Mouse (Mus musculus): ENCODE measurements around the gene Prc1. TPM values are rescaled to one million over a fixed set of nuclear protein-coding genes. Genes with fewer than 3 reads are reported as not detected.
A peak's percentile ranks its signal among the peaks of the same experiment; 100 is the strongest.
"Not testable (repeated sequence)": the region's sequence is repeated elsewhere in the genome, so short reads cannot be mapped to it uniquely, and the experiment has no call there.

Gene Prc1
- polyA plus RNA-seq, 1 experiment from 2014 or later: 263 TPM

DNA sequence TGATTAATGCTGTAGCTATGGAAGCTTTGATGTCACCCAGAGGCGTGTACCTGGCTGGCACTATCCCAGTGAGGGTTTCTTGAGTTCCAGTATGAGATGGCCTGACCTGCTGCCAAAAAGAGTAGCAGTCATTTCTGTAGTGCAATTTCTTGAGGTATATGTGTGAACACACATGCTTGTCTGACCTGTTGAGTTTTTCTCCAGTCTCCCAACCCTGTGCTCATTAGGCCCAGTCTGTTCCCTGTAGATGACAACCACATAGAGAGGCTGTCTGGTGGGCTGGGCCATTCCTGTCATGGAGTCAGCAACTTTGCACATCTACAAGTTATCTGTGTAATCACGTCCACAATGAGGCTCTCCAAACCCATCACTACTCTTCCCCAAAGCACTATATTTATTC, 21.5 kb downstream of the Prc1 start:
- no peak for DNase-seq (ENCODE audit: low spot score)
- H3K27ac ChIP-seq (ENCODE audit: low read depth, low read length): no peak overlapping the region
- no peaks in the 10 kb centered on the region for H3K9me3 ChIP-seq (ENCODE audit: control insufficient read depth, low read length)
- H3K27me3 ChIP-seq (ENCODE audit: control insufficient read depth, insufficient read depth, low read length): no peaks in the 10 kb centered on the region
- H3K9ac ChIP-seq (ENCODE audit: low read length): no peak overlapping the region
- no peak overlapping the region for H3K4me2 ChIP-seq (ENCODE audit: low read depth, low read length, severe bottlenecking)
- H3K4me1 ChIP-seq (replicated peaks; ENCODE audit: control insufficient read depth, insufficient read depth, low read length): no peaks in the 10 kb centered on the region
- no peak overlapping the region for H3K4me3 ChIP-seq (ENCODE audit: low read depth, low read length)
- H3K36me3 ChIP-seq (ENCODE audit: control insufficient read depth, insufficient read depth, low read length): peaks cover 21% of the 10 kb centered on the region
- ATAC-seq (replicated peaks; ENCODE audit: low FRiP score): no peak
- WGBS: 91% methylated on average over 2 of the region's 2 CpGs

DNA sequence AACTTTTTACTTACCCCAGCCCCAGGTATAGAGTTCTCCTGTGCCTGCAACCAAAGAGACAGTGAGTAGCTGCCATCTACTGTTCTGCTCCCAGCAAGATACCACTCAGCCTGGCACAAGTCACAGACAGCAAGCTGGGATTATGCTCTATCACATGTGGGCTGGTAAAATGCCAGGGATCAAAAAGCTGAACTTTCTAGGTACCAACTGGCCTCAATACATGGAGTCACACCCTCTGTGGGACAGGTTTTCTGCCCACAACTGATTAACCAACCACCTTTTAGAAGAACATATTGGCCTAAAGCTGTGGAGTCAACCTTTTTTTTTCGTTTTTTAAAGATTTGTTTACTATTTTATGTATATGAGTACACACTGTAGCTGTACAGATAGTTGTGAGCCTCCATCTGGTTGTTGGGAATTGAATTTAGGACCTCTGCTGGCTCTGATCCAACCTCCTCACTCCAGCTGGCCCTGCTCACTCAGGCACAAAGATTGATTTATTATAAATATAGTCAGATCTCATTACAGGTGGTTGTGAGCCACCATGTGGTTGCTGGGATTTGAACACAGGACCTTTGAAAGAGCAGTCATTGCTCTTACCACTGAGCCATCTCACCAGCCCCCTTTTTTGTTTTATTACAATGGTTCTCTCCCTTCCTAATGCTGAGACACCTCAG, 23.3 kb downstream of the Prc1 start:
- Histone ChIP-seq H3K4me3 (ENCODE audit: low read depth, low read length) (no peak overlapping the region), H3K4me1 (replicated peaks; ENCODE audit: control insufficient read depth, insufficient read depth, low read length) (no peaks in the 10 kb centered on the region), H3K4me2 (ENCODE audit: low read depth, low read length, severe bottlenecking) (no peak overlapping the region), H3K9me3 (ENCODE audit: control insufficient read depth, low read length) (no peaks in the 10 kb centered on the region), H3K27me3 (ENCODE audit: control insufficient read depth, insufficient read depth, low read length) (no peaks in the 10 kb centered on the region), H3K27ac (ENCODE audit: low read depth, low read length) (no peak overlapping the region), H3K9ac (ENCODE audit: low read length) (no peak overlapping the region), H3K36me3 (ENCODE audit: control insufficient read depth, insufficient read depth, low read length) (peaks cover 15% of the 10 kb centered on the region)
- 72% methylated on average over 1 of the region's 1 CpGs for WGBS
- DNase-seq (ENCODE audit: low spot score) (no peak), ATAC-seq (replicated peaks; ENCODE audit: low FRiP score) (no peak)

DNA sequence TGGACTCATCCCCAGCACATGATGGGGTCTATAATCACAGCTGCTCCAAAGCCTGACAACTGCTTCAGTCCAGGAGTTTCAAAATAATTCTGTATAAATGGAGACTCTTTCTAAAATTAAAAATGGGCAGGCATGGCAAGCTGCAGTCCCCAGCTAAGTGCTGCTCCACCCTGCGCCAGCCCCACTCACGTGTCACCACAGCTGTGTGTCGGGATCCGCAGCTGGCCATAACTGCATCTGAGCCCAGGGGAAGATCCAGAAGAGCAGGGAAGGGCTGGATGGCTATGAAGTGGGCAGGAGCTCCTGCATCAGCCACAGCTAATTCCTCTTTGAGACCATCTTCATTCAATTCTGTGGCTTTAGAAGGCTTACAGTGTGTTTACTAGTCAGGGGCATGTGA, 24.4 kb downstream of the Prc1 start:
- no peaks in the 10 kb centered on the region for H3K27me3 ChIP-seq (ENCODE audit: control insufficient read depth, insufficient read depth, low read length)
- peaks cover 15% of the 10 kb centered on the region for H3K36me3 ChIP-seq (ENCODE audit: control insufficient read depth, insufficient read depth, low read length)
- no peak overlapping the region for H3K27ac ChIP-seq (ENCODE audit: low read depth, low read length)
- no peaks in the 10 kb centered on the region for H3K9me3 ChIP-seq (ENCODE audit: control insufficient read depth, low read length)
- ATAC-seq (replicated peaks; ENCODE audit: low FRiP score) (no peak), DNase-seq (ENCODE audit: low spot score) (no peak)
- H3K4me3 ChIP-seq (ENCODE audit: low read depth, low read length): no peak overlapping the region
- H3K9ac ChIP-seq (ENCODE audit: low read length): no peak overlapping the region
- H3K4me1 ChIP-seq (replicated peaks; ENCODE audit: control insufficient read depth, insufficient read depth, low read length): 0 out of 2 replicates have a peak, but pooled peaks cover 4% of the 10 kb centered on the region
- WGBS: 95% methylated on average over 4 of the region's 4 CpGs
- H3K4me2 ChIP-seq (ENCODE audit: low read depth, low read length, severe bottlenecking): no peak overlapping the region

DNA sequence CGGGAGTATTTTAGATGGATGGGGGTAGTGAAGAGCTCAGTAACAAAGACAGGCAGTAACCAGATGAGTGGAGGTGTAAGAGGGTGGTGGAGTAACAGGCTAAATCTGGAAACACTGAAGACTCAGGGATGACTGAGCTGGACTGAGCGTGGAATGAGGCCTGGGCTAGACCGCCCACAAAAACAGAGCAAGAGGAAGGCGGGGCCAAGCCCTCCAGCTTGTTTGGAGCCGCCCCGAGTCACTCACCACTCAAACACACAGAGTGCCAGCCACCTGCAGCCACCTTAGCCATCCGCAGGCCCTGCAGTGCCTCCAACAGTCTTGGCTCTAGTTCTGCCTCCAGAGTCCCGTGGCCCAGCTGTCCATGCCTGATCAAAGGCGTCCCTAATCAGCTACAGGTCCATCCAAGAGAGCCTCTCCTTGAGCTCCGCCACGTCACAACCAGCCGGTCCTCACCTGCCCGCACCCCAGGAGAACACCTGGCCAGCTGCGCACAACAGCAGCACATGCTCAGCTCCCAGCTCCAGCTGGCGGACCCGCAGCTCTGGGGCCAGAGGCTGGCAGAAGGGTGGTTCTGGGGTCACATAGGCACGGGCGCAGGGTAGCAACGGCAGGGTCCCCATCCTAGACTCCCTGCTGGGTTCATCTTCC, 25.7 kb downstream of the Prc1 start:
- H3K9ac ChIP-seq (ENCODE audit: low read length): no peak overlapping the region
- H3K27me3 ChIP-seq (ENCODE audit: control insufficient read depth, insufficient read depth, low read length): no peaks in the 10 kb centered on the region
- no peaks in the 10 kb centered on the region for H3K9me3 ChIP-seq (ENCODE audit: control insufficient read depth, low read length)
- peaks cover 2% of the 10 kb centered on the region; the same call in 1 of the 2 replicates for H3K36me3 ChIP-seq (ENCODE audit: control insufficient read depth, insufficient read depth, low read length)
- 82% methylated on average over 19 of the region's 19 CpGs for WGBS
- no peak overlapping the region for H3K4me3 ChIP-seq (ENCODE audit: low read depth, low read length)
- H3K27ac ChIP-seq (ENCODE audit: low read depth, low read length): no peak overlapping the region
- no peak overlapping the region for H3K4me2 ChIP-seq (ENCODE audit: low read depth, low read length, severe bottlenecking)
- no peak for ATAC-seq (replicated peaks; ENCODE audit: low FRiP score)
- DNase-seq (ENCODE audit: low spot score): no peak
- H3K4me1 ChIP-seq (replicated peaks; ENCODE audit: control insufficient read depth, insufficient read depth, low read length): 0 out of 2 replicates have a peak, but pooled peaks cover 4% of the 10 kb centered on the region

DNA sequence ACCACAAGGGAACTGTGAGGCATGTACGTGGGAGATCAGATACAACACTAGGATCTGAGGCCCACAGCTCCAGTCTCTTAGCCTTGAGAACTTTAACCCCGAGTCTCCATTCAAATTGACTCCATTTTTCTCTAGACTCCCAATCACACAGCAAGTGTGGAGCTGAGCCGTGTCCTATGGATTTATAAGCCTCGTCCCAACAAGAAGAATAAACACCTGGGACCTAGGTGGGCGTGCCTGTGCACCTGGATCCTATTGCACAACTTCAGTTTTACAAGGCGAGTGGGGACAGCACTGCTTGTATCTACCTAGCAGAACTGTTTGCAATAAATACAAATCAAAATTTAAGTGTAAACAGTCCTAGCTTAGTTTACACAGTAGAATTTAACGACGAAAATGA, 29.1 kb downstream of the Prc1 start:
- WGBS: 20% methylated on average over 8 of the region's 8 CpGs
- H3K4me1 ChIP-seq (replicated peaks; ENCODE audit: control insufficient read depth, insufficient read depth, low read length): 0 out of 2 replicates have a peak, but pooled peaks cover 5% of the 10 kb centered on the region
- H3K9me3 ChIP-seq (ENCODE audit: control insufficient read depth, low read length): no peaks in the 10 kb centered on the region
- no peak for DNase-seq (ENCODE audit: low spot score)
- H3K36me3 ChIP-seq (ENCODE audit: control insufficient read depth, insufficient read depth, low read length): peaks cover 9% of the 10 kb centered on the region; the same call in 1 of the 2 replicates
- H3K4me2 ChIP-seq (ENCODE audit: low read depth, low read length, severe bottlenecking): peak overlapping the region; percentile 76
- peak overlapping the region; percentile 74 for H3K9ac ChIP-seq (ENCODE audit: low read length)
- no peak overlapping the region for H3K27ac ChIP-seq (ENCODE audit: low read depth, low read length)
- H3K27me3 ChIP-seq (ENCODE audit: control insufficient read depth, insufficient read depth, low read length): no peaks in the 10 kb centered on the region
- no peak for ATAC-seq (replicated peaks; ENCODE audit: low FRiP score)
- H3K4me3 ChIP-seq (ENCODE audit: low read depth, low read length): peak overlapping the region; percentile 53

DNA sequence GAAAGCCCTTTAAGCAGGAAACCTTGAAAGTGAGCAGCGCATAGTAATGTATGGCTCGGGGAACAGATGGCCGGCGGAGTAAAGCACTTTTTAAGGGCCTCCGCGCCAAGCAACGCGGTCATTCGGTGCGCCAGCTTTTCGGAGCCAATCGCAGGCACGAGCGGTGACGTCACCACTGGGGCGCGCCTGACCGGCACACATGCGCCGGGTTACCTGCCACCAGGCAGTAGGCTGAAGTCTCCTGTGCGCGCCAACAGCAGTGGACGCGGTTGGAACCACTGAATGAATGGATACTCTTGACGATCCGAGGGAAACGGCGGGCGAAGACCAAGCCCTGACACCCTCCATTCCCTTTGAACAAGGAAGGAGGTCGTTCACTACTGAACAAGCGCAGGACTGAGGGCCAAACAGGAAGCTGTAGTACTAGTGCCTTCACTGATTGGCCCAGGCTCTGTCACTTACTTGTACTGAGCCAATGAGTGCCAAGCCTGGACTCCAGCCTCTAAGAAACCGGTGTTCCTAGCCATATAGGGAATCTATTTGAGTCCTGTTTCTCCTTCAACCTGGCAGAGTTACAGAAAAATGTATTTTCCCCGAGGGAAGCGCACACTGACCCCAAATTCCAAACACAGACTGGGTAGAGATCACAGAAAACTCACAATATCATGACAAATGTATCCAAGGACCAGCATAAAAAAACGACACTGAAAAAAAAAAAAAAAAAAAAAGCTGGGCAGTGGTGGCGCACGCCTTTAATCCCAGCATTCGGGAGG, 30.0 kb downstream of the Prc1 start, which contains the start of gene Rccd1:
Rccd1 (minus strand) TSS at position 412 of the 773 bp plus-strand sequence.
- peak; percentile 96 for DNase-seq (ENCODE audit: low spot score)
- 2% methylated on average over 38 of the region's 38 CpGs for WGBS
- Histone ChIP-seq H3K27ac (ENCODE audit: low read depth, low read length) (peak within 1 kb of the TSS; percentile 66; the same call in 1 of the 2 replicates), H3K4me3 (ENCODE audit: low read depth, low read length) (peak within 1 kb of the TSS; percentile 53), H3K4me1 (replicated peaks; ENCODE audit: control insufficient read depth, insufficient read depth, low read length) (0 out of 2 replicates have a peak, but pooled peaks cover 5% of the 10 kb centered on the region), H3K27me3 (ENCODE audit: control insufficient read depth, insufficient read depth, low read length) (no peaks in the 10 kb centered on the region), H3K4me2 (ENCODE audit: low read depth, low read length, severe bottlenecking) (peak within 1 kb of the TSS; percentile 76), H3K9me3 (ENCODE audit: control insufficient read depth, low read length) (no peaks in the 10 kb centered on the region), H3K9ac (ENCODE audit: low read length) (peak within 1 kb of the TSS; percentile 74), H3K36me3 (ENCODE audit: control insufficient read depth, insufficient read depth, low read length) (peaks cover 9% of the 10 kb centered on the region; the same call in 1 of the 2 replicates)
- peak; percentile 99 for ATAC-seq (replicated peaks; ENCODE audit: low FRiP score)

DNA sequence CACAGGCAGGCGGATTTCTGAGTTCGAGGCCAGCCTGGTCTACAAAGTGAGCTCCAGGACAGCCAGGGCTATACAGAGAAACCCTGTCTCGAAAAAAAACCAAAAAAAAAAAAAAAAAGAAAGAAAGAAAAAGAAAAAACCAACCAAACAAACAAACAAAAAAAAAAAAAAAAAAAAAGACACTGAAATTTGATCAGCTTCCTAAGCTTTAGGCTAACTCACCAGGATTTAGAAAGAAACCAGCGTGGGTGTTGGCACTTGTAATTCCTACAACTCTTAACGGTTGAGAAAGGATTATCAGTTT, 30.5 kb downstream of the Prc1 start:
- H3K36me3 ChIP-seq (ENCODE audit: control insufficient read depth, insufficient read depth, low read length): peaks cover 11% of the 10 kb centered on the region; the same call in 1 of the 2 replicates
- not testable (repeated sequence) for DNase-seq (ENCODE audit: low spot score); H3K9me3 ChIP-seq (ENCODE audit: control insufficient read depth, low read length); ATAC-seq (replicated peaks; ENCODE audit: low FRiP score); H3K4me1 ChIP-seq (replicated peaks; ENCODE audit: control insufficient read depth, insufficient read depth, low read length); H3K4me2 ChIP-seq (ENCODE audit: low read depth, low read length, severe bottlenecking); H3K27ac ChIP-seq (ENCODE audit: low read depth, low read length); H3K27me3 ChIP-seq (ENCODE audit: control insufficient read depth, insufficient read depth, low read length); H3K9ac ChIP-seq (ENCODE audit: low read length)
- 51% methylated on average over 5 of the region's 5 CpGs for WGBS
- H3K4me3 ChIP-seq (ENCODE audit: low read depth, low read length): 0 out of 2 replicates have a peak overlapping the region, but pooled peaks have one; percentile 53

DNA sequence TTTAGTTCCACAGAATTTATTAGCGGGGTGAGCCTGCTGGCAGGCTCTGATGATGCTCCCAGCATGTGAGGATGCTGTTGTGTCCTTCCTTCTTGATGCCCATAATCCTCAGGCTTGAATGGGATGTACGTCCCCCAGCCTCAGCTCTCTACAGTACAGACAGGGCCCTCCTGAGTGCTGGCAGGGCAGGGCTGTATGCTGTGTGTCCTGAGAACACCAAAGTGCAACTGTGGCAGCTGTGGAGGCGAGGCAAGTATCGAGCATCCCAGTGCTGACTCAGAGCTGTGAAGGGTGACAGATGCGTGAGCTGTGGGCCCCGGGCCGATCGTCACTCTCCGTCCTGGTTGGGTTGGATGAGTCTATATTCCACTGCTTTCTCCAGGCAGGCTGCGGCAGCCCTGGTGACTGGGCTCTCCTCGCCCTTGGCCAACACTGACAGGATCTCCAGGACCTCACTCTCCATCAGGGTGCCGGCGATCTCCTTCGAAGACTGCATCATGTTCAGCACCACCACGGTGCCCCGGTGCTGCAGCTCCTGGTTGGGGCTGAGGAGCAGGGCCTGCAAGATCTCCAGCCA, 31.1 kb downstream of the Prc1 start:
- peaks cover 11% of the 10 kb centered on the region; the same call in 1 of the 2 replicates for H3K36me3 ChIP-seq (ENCODE audit: control insufficient read depth, insufficient read depth, low read length)
- no peak overlapping the region for H3K27ac ChIP-seq (ENCODE audit: low read depth, low read length)
- no peak overlapping the region for H3K4me3 ChIP-seq (ENCODE audit: low read depth, low read length)
- H3K9me3 ChIP-seq (ENCODE audit: control insufficient read depth, low read length): no peaks in the 10 kb centered on the region
- no peak overlapping the region for H3K9ac ChIP-seq (ENCODE audit: low read length)
- DNase-seq (ENCODE audit: low spot score): no peak
- 0 out of 2 replicates have a peak, but pooled peaks cover 5% of the 10 kb centered on the region for H3K4me1 ChIP-seq (replicated peaks; ENCODE audit: control insufficient read depth, insufficient read depth, low read length)
- no peaks in the 10 kb centered on the region for H3K27me3 ChIP-seq (ENCODE audit: control insufficient read depth, insufficient read depth, low read length)
- H3K4me2 ChIP-seq (ENCODE audit: low read depth, low read length, severe bottlenecking): no peak overlapping the region
- 96% methylated on average over 16 of the region's 16 CpGs for WGBS
- no peak for ATAC-seq (replicated peaks; ENCODE audit: low FRiP score)

Data from forebrain, embryonic 11.5 days (tissue).